Mouse (Mus musculus) bone marrow, adult 2 months (tissue): ENCODE measurements around the gene Ap1g1.

Experiments
- CTCF ChIP-seq: fragments of 200-500 bp; IDR thresholded peaks from 2 replicates; pipeline ENCODE4 v1.5.1; 2011; ENCODE audit warnings: low read length, control low read depth; ENCODE audit not compliant: control insufficient read depth, insufficient read depth
- POLR2A ChIP-seq: fragments of 200-500 bp; IDR thresholded peaks from 2 replicates; pipeline ENCODE4 v1.6.1; 2011; ENCODE audit warnings: low read depth, mild to moderate bottlenecking, control low read depth, low read length, borderline replicate concordance; ENCODE audit not compliant: control insufficient read depth

DNA sequence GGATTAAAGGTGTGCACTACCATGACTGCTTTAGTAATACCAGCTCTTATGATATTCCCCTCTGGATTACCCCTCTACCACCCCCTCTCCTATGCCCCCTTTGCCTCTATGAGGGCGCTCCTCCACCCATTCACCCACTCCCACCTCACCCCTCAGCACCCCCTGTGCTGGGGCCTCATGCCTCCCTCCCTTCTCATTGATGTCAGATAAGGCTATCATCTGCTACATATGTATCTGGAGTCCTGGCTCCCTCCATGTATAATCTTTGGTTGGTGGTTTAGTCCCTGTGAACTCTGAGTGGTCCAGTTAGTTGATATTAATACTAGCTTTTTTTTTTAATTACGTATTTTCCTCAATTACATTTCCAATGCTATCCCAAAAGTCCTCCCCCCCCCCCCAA is 61.5 kb downstream of the Ap1g1 start:
- TF ChIP-seq CTCF (no peak), POLR2A (no peak)
